Mouse (Mus musculus) limb, embryonic 15.5 days (tissue): Measurements from ENCODE around the gene Cfap58. TPM values are rescaled to one million over a fixed set of nuclear protein-coding genes. Genes with fewer than 3 reads are reported as not detected.

Experiments used
- ATAC-seq: fragments of 200-750 bp; cut with Nextera tagmentation; 2 replicates; pipeline ENCODE4 v1.8.0; 2017; ENCODE audit warnings: low read depth, moderate TSS enrichment; ENCODE audit not compliant: insufficient number of reproducible peaks, low FRiP score, low TSS enrichment
- H3K27ac ChIP-seq: fragments of 300-500 bp; sonication (generic); 2 replicates; pipeline ENCODE4 v1.5.1; 2015; ENCODE audit warnings: moderate library complexity, mild to moderate bottlenecking, inconsistent platforms
- H3K27me3 ChIP-seq: fragments of 300-500 bp; sonication (generic); 2 replicates; pipeline ENCODE4 v1.6.1; 2015; ENCODE audit warnings: inconsistent platforms
- H3K36me3 ChIP-seq: fragments of 300-500 bp; sonication (generic); 2 replicates; pipeline ENCODE4 v1.6.1; 2015; ENCODE audit warnings: inconsistent platforms
- H3K4me1 ChIP-seq: fragments of 300-500 bp; sonication (generic); 2 replicates; pipeline ENCODE4 v1.6.1; 2015; ENCODE audit warnings: inconsistent platforms
- H3K4me2 ChIP-seq: fragments of 300-500 bp; sonication (generic); 2 replicates; pipeline ENCODE4 v1.6.1; 2015; ENCODE audit warnings: mild to moderate bottlenecking, inconsistent platforms
- H3K4me3 ChIP-seq: fragments of 300-500 bp; sonication (generic); 2 replicates; pipeline ENCODE4 v1.5.1; 2015; ENCODE audit warnings: mild to moderate bottlenecking, inconsistent platforms
- H3K9ac ChIP-seq: fragments of 300-500 bp; sonication (generic); 2 replicates; pipeline ENCODE4 v1.6.1; 2015; ENCODE audit warnings: inconsistent platforms
- H3K9me3 ChIP-seq: fragments of 300-500 bp; sonication (generic); 2 replicates; pipeline ENCODE4 v1.6.1; 2016; ENCODE audit warnings: inconsistent platforms
- WGBS: fragments of 180-500 bp; shearing (Covaris S2); methylation state at CpG from one replicate; pipeline ENCODE4 v1.1.7; 2015; 5-methylcytosine and 5-hydroxymethylcytosine counted together
- microRNA-seq: library from miRNA; unstranded; fragments of <30 nt; microRNA quantifications from one replicate; pipeline ENCODE4, GENCODE M21; 2016
- polyA plus RNA-seq: library from polyadenylated mRNA; unstranded; fragments of >200 nt; fragmentation: Nextera tagmentation; extraction: Ambion mirVana; gene quantifications from 2 replicates; pipeline ENCODE4 v1.2.1, GENCODE M21; 2015

Gene Cfap58
- polyA plus RNA-seq, 1 experiment from 2014 or later, result not detected

DNA sequence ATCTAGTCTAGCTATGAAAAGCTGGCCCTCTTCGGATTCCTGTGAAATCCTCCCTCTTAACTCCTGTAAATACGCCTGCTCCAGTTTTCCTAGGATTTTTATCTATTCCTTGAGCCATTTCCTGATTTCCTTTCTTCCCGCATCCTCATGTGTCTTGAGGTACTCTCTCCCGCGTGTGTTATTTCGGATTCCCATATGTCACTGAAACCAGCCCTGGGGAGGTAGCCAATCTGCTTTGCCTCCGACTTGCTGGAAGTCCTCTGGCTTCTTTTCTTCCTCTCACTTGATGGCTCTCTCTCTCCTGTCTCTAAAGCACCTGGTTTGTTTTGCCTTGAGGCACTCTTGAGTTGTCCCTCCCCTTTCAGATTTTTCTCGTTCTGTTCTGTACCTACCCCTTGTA lies 87.9 kb downstream of the Cfap58 start:
- Histone ChIP-seq H3K9me3 (no peaks in the 10 kb centered on the region), H3K27ac (no peak overlapping the region), H3K27me3 (no peaks in the 10 kb centered on the region), H3K4me2 (no peak overlapping the region), H3K4me1 (no peaks in the 10 kb centered on the region), H3K4me3 (no peak overlapping the region), H3K9ac (no peak overlapping the region), H3K36me3 (no peaks in the 10 kb centered on the region)
- 75% methylated on average over 8 of the region's 8 CpGs for WGBS
- no peak for ATAC-seq

DNA sequence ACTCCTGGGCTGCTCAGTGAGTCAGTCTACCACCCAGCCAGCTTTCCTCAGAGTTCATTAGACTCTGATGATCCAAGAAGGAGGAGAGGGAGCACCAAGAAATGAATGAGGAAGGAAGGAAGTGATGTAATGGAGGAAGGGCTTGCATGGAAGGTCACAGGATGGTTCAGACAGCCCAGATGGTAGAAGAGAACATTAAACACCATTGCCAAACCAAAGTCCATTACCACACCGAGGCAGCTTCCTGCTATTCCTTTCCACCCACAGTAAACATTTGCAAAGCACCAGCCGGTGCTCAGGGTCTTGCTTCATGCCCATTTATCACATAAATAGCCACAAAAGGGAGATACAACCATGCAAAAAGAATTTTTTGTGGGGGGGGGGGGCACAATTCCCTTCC lies 89.4 kb downstream of the Cfap58 start:
- Histone ChIP-seq H3K9me3 (no peaks in the 10 kb centered on the region), H3K4me1 (no peaks in the 10 kb centered on the region), H3K9ac (no peak overlapping the region), H3K27me3 (no peaks in the 10 kb centered on the region), H3K27ac (no peak overlapping the region), H3K4me2 (no peak overlapping the region), H3K4me3 (no peak overlapping the region), H3K36me3 (no peaks in the 10 kb centered on the region)
- no peak for ATAC-seq
- 54% methylated on average over 2 of the region's 2 CpGs for WGBS

- H3K9ac ChIP-seq, result no peak overlapping the region
- H3K9me3 ChIP-seq, result no peaks in the 10 kb centered on the region
- ATAC-seq, result no peak
- WGBS, result 90% methylated on average over 8 of the region's 8 CpGs
- no peak overlapping the region for H3K4me3 ChIP-seq
- H3K27me3 ChIP-seq, result no peaks in the 10 kb centered on the region
- H3K4me2 ChIP-seq, result no peak overlapping the region
- no peaks in the 10 kb centered on the region for H3K4me1 ChIP-seq
- no peaks in the 10 kb centered on the region for H3K36me3 ChIP-seq
- H3K27ac ChIP-seq, result no peak overlapping the region
Measured at GRCm38 (mm10) chr19:48039554-48039953, 102.1 kb downstream of the Cfap58 start.

DNA sequence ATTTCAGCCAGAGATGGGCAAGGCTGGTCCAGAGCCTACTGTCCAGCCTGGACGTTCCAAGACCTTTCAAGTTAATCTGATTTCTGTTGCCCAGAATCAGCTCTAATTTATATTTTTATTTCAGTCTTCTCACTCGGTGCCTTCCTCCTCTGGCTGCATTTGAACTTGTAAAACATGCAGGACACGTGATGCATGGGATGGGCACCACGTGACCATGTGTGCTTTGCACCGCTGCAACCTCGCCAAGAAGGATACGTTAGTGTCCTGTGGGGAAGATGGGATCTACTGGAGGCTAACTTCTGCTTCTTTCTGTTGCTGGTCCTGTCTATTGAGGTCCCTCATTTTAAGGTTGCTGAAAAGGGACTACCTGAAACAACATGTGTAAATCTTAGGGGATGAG lies 109.8 kb downstream of the Cfap58 start:
- WGBS, result 57% methylated on average over 7 of the region's 7 CpGs

DNA sequence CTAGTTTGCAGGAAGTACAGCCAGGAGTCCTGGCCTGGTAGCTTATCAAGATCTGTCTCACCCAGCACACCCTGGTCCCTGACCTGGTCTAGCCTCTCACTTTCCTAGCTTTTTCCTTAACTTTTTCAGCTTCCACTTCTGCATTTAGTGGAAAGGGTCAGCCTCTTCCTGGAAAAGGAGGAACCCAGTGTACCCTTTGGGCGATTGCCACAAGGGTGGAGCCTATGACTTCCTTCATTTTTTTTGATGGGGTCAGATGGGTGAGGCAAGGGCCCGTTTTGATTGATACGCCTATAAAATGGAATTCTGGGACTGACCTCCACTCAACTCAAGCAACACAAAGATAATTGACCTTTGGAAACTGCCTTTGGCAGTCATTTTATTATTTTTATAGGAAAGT lies 111.9 kb downstream of the Cfap58 start:
- no peaks in the 10 kb centered on the region for H3K9me3 ChIP-seq
- H3K4me3 ChIP-seq, result no peak overlapping the region
- WGBS, result 30% methylated on average over 3 of the region's 3 CpGs
- no peak overlapping the region for H3K4me2 ChIP-seq
- H3K36me3 ChIP-seq, result no peaks in the 10 kb centered on the region
- no peak overlapping the region for H3K27ac ChIP-seq
- no peak overlapping the region for H3K9ac ChIP-seq
- no peak for ATAC-seq
- H3K27me3 ChIP-seq, result no peaks in the 10 kb centered on the region
- H3K4me1 ChIP-seq, result peaks cover 8% of the 10 kb centered on the region

More for the DNA sequence above, 109.8 kb downstream of the Cfap58 start:
- Histone ChIP-seq H3K4me2 (no peak overlapping the region), H3K27ac (no peak overlapping the region), H3K4me3 (no peak overlapping the region), H3K36me3 (no peaks in the 10 kb centered on the region), H3K4me1 (peaks cover 6% of the 10 kb centered on the region; the same call in 1 of the 2 replicates), H3K9ac (no peak overlapping the region), H3K27me3 (no peaks in the 10 kb centered on the region), H3K9me3 (no peaks in the 10 kb centered on the region)
- no peak for ATAC-seq

- no peak overlapping the region for H3K9ac ChIP-seq
- no peak overlapping the region for H3K27ac ChIP-seq
- H3K4me1 ChIP-seq, result 0 out of 2 replicates have a peak, but pooled peaks cover 4% of the 10 kb centered on the region
- H3K4me3 ChIP-seq, result no peak overlapping the region
- ATAC-seq, result no peak
- H3K27me3 ChIP-seq, result 0 out of 2 replicates have a peak, but pooled peaks cover 4% of the 10 kb centered on the region
- no peaks in the 10 kb centered on the region for H3K36me3 ChIP-seq
- H3K9me3 ChIP-seq, result no peaks in the 10 kb centered on the region
- 30% methylated on average over 2 of the region's 2 CpGs for WGBS
- H3K4me2 ChIP-seq, result no peak overlapping the region
Measured at GRCm38 (mm10) chr19:48063289-48063688, 125.8 kb downstream of the Cfap58 start.

DNA sequence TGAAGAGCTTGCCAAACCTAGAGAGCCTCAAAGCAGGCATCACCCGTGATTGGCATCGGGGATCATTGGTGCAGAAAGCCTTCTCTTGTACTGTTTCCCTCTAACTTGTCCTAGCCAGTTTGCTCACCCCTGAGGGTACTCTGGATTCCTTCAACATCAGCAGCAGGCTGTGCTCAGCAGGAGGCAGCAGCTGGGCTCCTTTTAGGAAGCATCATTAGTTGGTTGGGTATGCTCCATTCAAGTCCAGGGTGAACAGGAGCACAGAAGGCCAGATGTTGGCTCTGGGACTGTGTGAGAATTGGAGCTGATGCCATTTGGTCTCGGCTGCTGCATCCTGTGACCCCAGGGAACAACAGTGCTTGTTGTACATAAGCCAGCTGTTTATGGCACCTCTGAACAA lies 142.2 kb downstream of the Cfap58 start:
- no peaks in the 10 kb centered on the region for H3K36me3 ChIP-seq
- no peak for ATAC-seq
- H3K4me2 ChIP-seq, result no peak overlapping the region
- no peak overlapping the region for H3K4me3 ChIP-seq
- H3K4me1 ChIP-seq, result peaks cover 9% of the 10 kb centered on the region
- H3K9ac ChIP-seq, result no peak overlapping the region
- no peak overlapping the region for H3K27ac ChIP-seq
- H3K27me3 ChIP-seq, result 0 out of 2 replicates have a peak, but pooled peaks cover 2% of the 10 kb centered on the region
- 22% methylated on average over 3 of the region's 3 CpGs for WGBS
- no peaks in the 10 kb centered on the region for H3K9me3 ChIP-seq

GRCm38 (mm10) chr19:48081456-48081855 lies 144.0 kb downstream of the Cfap58 start:
- Histone ChIP-seq H3K9me3 (no peaks in the 10 kb centered on the region), H3K27ac (no peak overlapping the region), H3K9ac (no peak overlapping the region), H3K4me3 (no peak overlapping the region), H3K4me1 (peaks cover 9% of the 10 kb centered on the region), H3K36me3 (no peaks in the 10 kb centered on the region), H3K27me3 (no peaks in the 10 kb centered on the region), H3K4me2 (no peak overlapping the region)
- no peak for ATAC-seq
- WGBS, result 93% methylated on average over 4 of the region's 4 CpGs

Small RNAs within 50 kb of the gene (microRNA-seq; reads per million reads assigned to microRNA genes)
- not detected for gene Gm22240

Other genes starting within 250 kb of the Cfap58 start
- 30.8 and 32.9 TPM in 2 replicates for gene Col17a1, start 245.6 kb upstream of the Cfap58 start, polyA plus RNA-seq
- 272 and 284 TPM in 2 replicates for gene Sfr1, start 206.0 kb upstream of the Cfap58 start, polyA plus RNA-seq
- 227 and 249 TPM in 2 replicates for gene Gsto1, start 82.7 kb upstream of the Cfap58 start, polyA plus RNA-seq
- 1.1 and 1.3 TPM in 2 replicates for gene Gsto2, start 72.1 kb upstream of the Cfap58 start, polyA plus RNA-seq
- gene Cfap43, start 18.4 kb upstream of the Cfap58 start, polyA plus RNA-seq, result 0.34 and 0.47 TPM in 2 replicates
- gene Itprip, start 18.4 kb upstream of the Cfap58 start, polyA plus RNA-seq, result 23.0 and 24.3 TPM in 2 replicates